Mouse (Mus musculus): ENCODE measurements around the gene Efna5.

Gene Efna5

GRCm38 (mm10) chr17:62657832-62658630 lies 223.1 kb downstream of the Efna5 start:
- DNase-seq (ENCODE audit: low spot score in 2 of 2) = no peak

- no peak for DNase-seq (ENCODE audit: low spot score in 2 of 2)
These were observed 224.1 kb downstream of the Efna5 start for GRCm38 (mm10) chr17:62657051-62657450.

- no peak for DNase-seq (ENCODE audit: low spot score in 2 of 2)
These were observed 224.5 kb downstream of the Efna5 start for GRCm38 (mm10) chr17:62656591-62656990.

GRCm38 (mm10) chr17:62655819-62656355 lies 225.2 kb downstream of the Efna5 start:
- no peak for DNase-seq (ENCODE audit: low spot score in 2 of 2)

GRCm38 (mm10) chr17:62652451-62652850 lies 228.7 kb downstream of the Efna5 start:
- DNase-seq (ENCODE audit: low spot score in 2 of 2) = no peak

GRCm38 (mm10) chr17:62651696-62652095 lies 229.4 kb downstream of the Efna5 start:
- DNase-seq (ENCODE audit: low spot score in 2 of 2) = no peak

GRCm38 (mm10) chr17:62649293-62649950 lies 231.7 kb downstream of the Efna5 start:
- DNase-seq (ENCODE audit: low spot score in 2 of 2) = no peak

GRCm38 (mm10) chr17:62646836-62647235 lies 234.3 kb downstream of the Efna5 start:
- no peak for DNase-seq (ENCODE audit: low spot score in 2 of 2)

- no peak for DNase-seq (ENCODE audit: low spot score in 2 of 2)
These were observed 238.5 kb downstream of the Efna5 start for GRCm38 (mm10) chr17:62642447-62643145.

GRCm38 (mm10) chr17:62640654-62641053 lies 240.5 kb downstream of the Efna5 start:
- no peak for DNase-seq (ENCODE audit: low spot score in 2 of 2)

- DNase-seq (ENCODE audit: low spot score in 2 of 2) = no peak
These were observed 244.2 kb downstream of the Efna5 start for GRCm38 (mm10) chr17:62636896-62637295.

- DNase-seq (ENCODE audit: low spot score in 2 of 2) = no peak
These were observed 246.2 kb downstream of the Efna5 start for GRCm38 (mm10) chr17:62634937-62635336.

GRCm38 (mm10) chr17:62628474-62628873 lies 252.6 kb downstream of the Efna5 start:
- no peak for DNase-seq (ENCODE audit: low spot score in 2 of 2)

- no peak for DNase-seq (ENCODE audit: low spot score in 2 of 2)
These were observed 253.6 kb downstream of the Efna5 start for GRCm38 (mm10) chr17:62627508-62627907.

GRCm38 (mm10) chr17:62625646-62626020 lies 255.5 kb downstream of the Efna5 start:
- DNase-seq (ENCODE audit: low spot score in 2 of 2) = no peak

- no peak for DNase-seq (ENCODE audit: low spot score in 2 of 2)
These were observed 256.1 kb downstream of the Efna5 start for GRCm38 (mm10) chr17:62624804-62625645.

- no peak for DNase-seq (ENCODE audit: low spot score in 2 of 2)
These were observed 257.9 kb downstream of the Efna5 start for GRCm38 (mm10) chr17:62623224-62623623.

GRCm38 (mm10) chr17:62622481-62622880 lies 258.6 kb downstream of the Efna5 start:
- no peak for DNase-seq (ENCODE audit: low spot score in 2 of 2)

GRCm38 (mm10) chr17:62615159-62615558 lies 266.0 kb downstream of the Efna5 start:
- DNase-seq (ENCODE audit: low spot score in 2 of 2) = no peak

GRCm38 (mm10) chr17:62614708-62615107 lies 266.4 kb downstream of the Efna5 start:
- DNase-seq (ENCODE audit: low spot score in 2 of 2) = no peak

GRCm38 (mm10) chr17:62614237-62614636 lies 266.9 kb downstream of the Efna5 start:
- no peak for DNase-seq (ENCODE audit: low spot score in 2 of 2)
